Mouse (Mus musculus) liver, postnatal 0 days (tissue): ENCODE measurements around the gene Shisal2a. TPM values are rescaled to one million over a fixed set of nuclear protein-coding genes. Genes with fewer than 3 reads are reported as not detected.

Source experiments
- ATAC-seq: fragments of 200-750 bp; cut with Nextera tagmentation; 2 replicates; pipeline ENCODE4 v1.8.0; 2017; ENCODE audit warnings: mild to moderate bottlenecking, moderate library complexity
- DNase-seq: peaks from one replicate; pipeline ENCODE4 v3.0.0-alpha.2; 2016
- H3K27ac ChIP-seq: fragments of 300-500 bp; sonication (generic); 2 replicates; pipeline ENCODE4 v1.5.1; 2014; ENCODE audit warnings: antibody characterized with exemption, moderate library complexity, mild to moderate bottlenecking, low read depth
- H3K27me3 ChIP-seq: fragments of 300-500 bp; sonication (generic); 2 replicates; pipeline ENCODE4 v1.6.1; 2014; ENCODE audit warnings: low read length, control low read depth, mixed read lengths; ENCODE audit not compliant: insufficient read depth
- H3K36me3 ChIP-seq: fragments of 300-500 bp; sonication (generic); replicated peaks from 2 replicates; pipeline ENCODE4 v1.6.1; 2014; ENCODE audit warnings: mild to moderate bottlenecking, control low read depth, low read length, moderate library complexity, mixed read lengths; ENCODE audit not compliant: insufficient read depth
- H3K4me1 ChIP-seq: fragments of 300-500 bp; sonication (generic); 2 replicates; pipeline ENCODE4 v1.6.1; 2014; ENCODE audit warnings: antibody characterized with exemption, mild to moderate bottlenecking, control low read depth; ENCODE audit not compliant: insufficient read depth
- H3K4me2 ChIP-seq: fragments of 300-500 bp; sonication (generic); 2 replicates; pipeline ENCODE4 v1.6.1; 2014; ENCODE audit warnings: low read depth, mild to moderate bottlenecking, low read length, moderate library complexity, mixed read lengths
- H3K4me3 ChIP-seq: fragments of 300-500 bp; sonication (generic); 2 replicates; pipeline ENCODE4 v1.5.1; 2014; ENCODE audit warnings: low read depth, low read length
- H3K9ac ChIP-seq: fragments of 300-500 bp; sonication (generic); replicated peaks from 2 replicates; pipeline ENCODE4 v1.6.1; 2014; ENCODE audit warnings: mild to moderate bottlenecking, moderate library complexity
- H3K9me3 ChIP-seq: fragments of 300-500 bp; sonication (generic); 2 replicates; pipeline ENCODE4 v1.6.1; 2016; ENCODE audit warnings: mild to moderate bottlenecking, control low read depth, low read length, mixed read lengths
- CTCF ChIP-seq: sonication (generic); IDR thresholded peaks from 2 replicates; pipeline ENCODE4 v1.5.1; 2016; ENCODE audit warnings: antibody characterized with exemption, low read depth
- EP300 ChIP-seq: IDR thresholded peaks from 2 replicates; pipeline ENCODE4 v1.6.1; 2016; ENCODE audit warnings: antibody characterized with exemption, low read depth, mild to moderate bottlenecking
- WGBS: fragments of 180-500 bp; shearing (Covaris S2); extraction: QIAGEN DNeasy Blood & Tissue Kit; methylation state at CpG from one replicate; pipeline ENCODE4 v1.1.7; 2014; ENCODE audit not compliant: insufficient replicate concordance; 5-methylcytosine and 5-hydroxymethylcytosine counted together
- polyA plus RNA-seq: library from polyadenylated mRNA; unstranded; fragments of >200 nt; fragmentation: Nextera tagmentation; extraction: Ambion mirVana; gene quantifications from 2 replicates; pipeline ENCODE4 v1.2.1, GENCODE M21; 2015

Shisal2a gene
- polyA plus RNA-seq, 1 experiment from 2014 or later, result 0.52 TPM

DNA sequence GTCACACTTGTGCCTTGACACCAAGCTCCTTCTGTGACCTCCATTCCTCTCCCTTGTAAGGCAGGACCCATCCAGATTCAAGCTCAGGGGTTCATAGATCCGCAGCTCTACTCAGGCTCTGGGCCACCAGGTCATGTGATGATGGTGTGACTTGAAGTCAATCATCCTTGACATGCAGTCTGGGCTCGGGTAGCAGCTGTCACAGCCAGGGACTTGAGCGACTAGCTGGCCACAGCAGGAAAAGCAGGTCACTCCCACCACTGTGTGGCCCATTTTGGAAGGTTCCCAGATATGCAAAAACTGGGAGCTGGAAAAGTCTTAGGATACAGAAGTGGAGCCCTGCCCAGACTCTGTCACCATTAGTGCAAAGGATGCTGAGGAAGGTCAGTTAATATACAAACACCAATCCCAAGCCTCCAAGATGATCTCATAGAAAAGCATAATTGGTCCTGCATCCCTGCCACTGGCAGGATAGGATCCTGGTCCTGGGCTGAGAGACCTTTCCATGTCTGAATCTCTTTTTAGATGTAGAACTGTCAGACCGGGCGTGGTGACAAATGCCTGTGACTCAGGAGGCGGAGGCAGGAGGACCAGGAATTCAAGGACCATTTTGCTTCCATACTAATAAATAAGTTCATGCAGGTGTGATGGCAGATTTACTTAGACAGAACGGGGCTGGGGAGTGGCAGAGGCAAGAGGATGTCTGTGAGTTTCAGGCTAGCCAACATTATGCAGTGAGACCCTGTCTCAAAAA lies 62.3 kb downstream of the Shisal2a start:
- Histone ChIP-seq H3K9me3 (no peaks in the 10 kb centered on the region), H3K4me1 (peaks cover 12% of the 10 kb centered on the region; the same call in 1 of the 2 replicates), H3K36me3 (no peaks in the 10 kb centered on the region), H3K4me3 (no peak overlapping the region), H3K4me2 (no peak overlapping the region), H3K27me3 (no peaks in the 10 kb centered on the region), H3K27ac (no peak overlapping the region), H3K9ac (no peak overlapping the region)
- ATAC-seq (no peak), DNase-seq (no peak)
- WGBS, result 61% methylated on average over 7 of the region's 7 CpGs
- TF ChIP-seq CTCF (no peak), EP300 (no peak)

DNA sequence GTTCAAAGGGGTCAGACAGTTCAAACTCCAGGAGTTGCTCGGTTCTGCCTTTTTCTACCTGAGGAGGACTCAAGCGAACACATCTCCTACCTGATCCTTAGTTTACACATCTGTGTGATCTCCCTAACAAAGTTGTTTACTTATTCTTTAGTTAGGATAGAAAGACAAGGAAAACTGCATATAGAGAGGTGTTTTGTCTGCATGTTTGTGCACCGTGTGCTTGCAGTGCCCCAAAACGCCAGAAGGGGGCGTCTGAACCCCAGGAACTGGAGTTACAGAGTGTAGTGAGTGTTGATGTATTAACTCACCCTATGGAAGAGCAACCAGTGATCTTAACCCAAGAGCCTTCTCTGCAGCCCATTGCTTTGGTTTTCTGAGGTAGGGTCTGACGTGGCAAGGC lies 63.4 kb downstream of the Shisal2a start:
- no peak overlapping the region for H3K4me3 ChIP-seq
- no peak for TF ChIP-seq EP300
- peak; percentile 62 for TF ChIP-seq CTCF
- no peak overlapping the region for H3K9ac ChIP-seq
- H3K4me1 ChIP-seq, result peaks cover 12% of the 10 kb centered on the region; the same call in 1 of the 2 replicates
- H3K9me3 ChIP-seq, result no peaks in the 10 kb centered on the region
- no peaks in the 10 kb centered on the region for H3K27me3 ChIP-seq
- no peak overlapping the region for H3K4me2 ChIP-seq
- ATAC-seq, result no peak
- DNase-seq, result peak; percentile 49
- H3K36me3 ChIP-seq, result no peaks in the 10 kb centered on the region
- WGBS, result 63% methylated on average over 6 of the region's 6 CpGs
- H3K27ac ChIP-seq, result peak overlapping the region; percentile 31; the same call in 1 of the 2 replicates

DNA sequence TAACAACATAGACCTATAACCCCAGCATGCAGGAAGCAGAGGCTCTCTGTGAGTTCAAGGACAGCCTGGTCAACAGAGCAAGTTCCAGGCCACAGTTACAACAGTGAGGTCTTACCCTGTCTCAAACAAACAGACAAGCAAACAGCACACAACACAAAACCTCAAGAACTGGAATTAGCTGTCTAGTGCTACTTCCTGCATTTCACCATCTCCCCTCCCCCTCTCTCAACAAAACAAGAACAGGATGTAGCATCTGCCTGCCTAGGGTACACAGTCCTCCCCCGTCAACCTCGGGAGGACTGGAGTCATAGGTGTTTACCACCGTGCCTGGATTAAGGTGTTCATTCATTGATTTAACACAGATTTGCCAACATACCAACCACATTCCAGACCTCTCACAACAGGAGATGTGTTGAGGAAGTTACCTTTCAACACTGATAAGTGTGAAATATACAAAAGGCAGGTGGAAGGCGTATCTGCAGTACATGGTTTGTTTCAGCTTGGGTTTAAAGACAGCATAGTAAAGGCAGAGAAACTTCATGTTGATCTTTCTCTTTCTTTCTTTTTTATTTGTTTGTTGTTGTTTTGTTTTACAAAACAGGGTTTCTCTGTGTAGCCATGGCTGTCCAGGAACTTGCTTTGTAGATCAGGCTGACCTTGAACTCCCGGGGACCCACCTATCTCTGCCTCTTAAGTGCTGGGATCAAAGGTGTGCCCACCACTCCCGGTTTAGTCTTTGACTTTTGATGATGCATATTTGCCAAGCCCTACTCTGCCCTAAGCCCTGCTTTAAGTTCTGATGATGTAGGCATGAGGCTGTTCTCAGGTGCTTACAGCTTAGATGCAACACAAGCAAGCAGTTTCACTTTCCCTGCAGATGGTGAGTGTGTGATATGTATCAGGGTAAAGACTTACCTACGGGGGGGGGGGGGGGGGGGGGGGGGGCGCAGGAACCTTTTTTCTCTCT lies 64.2 kb downstream of the Shisal2a start:
- DNase-seq (peak; percentile 55), ATAC-seq (peak; percentile 88)
- H3K4me1 ChIP-seq, result peaks cover 12% of the 10 kb centered on the region; the same call in 1 of the 2 replicates
- no peaks in the 10 kb centered on the region for H3K9me3 ChIP-seq
- no peaks in the 10 kb centered on the region for H3K27me3 ChIP-seq
- TF ChIP-seq EP300 (peak; percentile 70), CTCF (no peak)
- no peaks in the 10 kb centered on the region for H3K36me3 ChIP-seq
- no peak overlapping the region for H3K4me3 ChIP-seq
- peak overlapping the region; percentile 89 for H3K27ac ChIP-seq
- H3K9ac ChIP-seq, result no peak overlapping the region
- no peak overlapping the region for H3K4me2 ChIP-seq
- 33% methylated on average over 7 of the region's 8 CpGs for WGBS

Other genes with a start within 250 kb of the Shisal2a start
- gene Scp2, start 238.4 kb downstream of the Shisal2a start, polyA plus RNA-seq, result 1,479 and 1,508 TPM in 2 replicates
- 94.6 and 99.9 TPM in 2 replicates for gene Echdc2, start 217.9 kb downstream of the Shisal2a start, polyA plus RNA-seq
- 0.75 and 0.86 TPM in 2 replicates for gene Zyg11a, start 165.3 kb downstream of the Shisal2a start, polyA plus RNA-seq
- gene Zyg11b, start 82.3 kb downstream of the Shisal2a start, polyA plus RNA-seq, result 2.5 and 2.6 TPM in 2 replicates
- gene Coa7, start 55.2 kb downstream of the Shisal2a start, polyA plus RNA-seq, result 62.2 and 64.9 TPM in 2 replicates
- gene Gpx7, start 23.6 kb upstream of the Shisal2a start, polyA plus RNA-seq, result 14.5 and 15.6 TPM in 2 replicates
- gene Tut4, start 76.1 kb upstream of the Shisal2a start, polyA plus RNA-seq, result 29.1 and 30.9 TPM in 2 replicates
- gene Prpf38a, start 196.0 kb upstream of the Shisal2a start, polyA plus RNA-seq, result 22.9 and 23.8 TPM in 2 replicates
- gene Orc1, start 196.1 kb upstream of the Shisal2a start, polyA plus RNA-seq, result 6.1 and 8.2 TPM in 2 replicates
- gene Cc2d1b, start 236.6 kb upstream of the Shisal2a start, polyA plus RNA-seq, result 5.7 and 6.5 TPM in 2 replicates